Mouse (Mus musculus) thymus, adult 2 months (tissue): ENCODE data around the gene Iscu. TPM values are rescaled to one million over a fixed set of nuclear protein-coding genes. Genes with fewer than 3 reads are reported as not detected.

Source experiments
- DNase-seq: peaks from one replicate; pipeline ENCODE4 v3.0.0; 2021
- H3K27ac ChIP-seq: fragments of 200-500 bp; 2 replicates; pipeline ENCODE4 v1.5.1; 2012; ENCODE audit warnings: low read length, control low read depth; ENCODE audit not compliant: control insufficient read depth, insufficient read depth
- H3K27me3 ChIP-seq: fragments of 200-500 bp; 2 replicates; pipeline ENCODE4 v1.6.1; 2012; ENCODE audit warnings: mild to moderate bottlenecking, low read length, moderate library complexity, mixed read lengths; ENCODE audit not compliant: control insufficient read depth, insufficient read depth
- H3K36me3 ChIP-seq: fragments of 200-500 bp; 2 replicates; pipeline ENCODE4 v1.6.1; 2012; ENCODE audit warnings: mild to moderate bottlenecking, low read length, moderate library complexity; ENCODE audit not compliant: control insufficient read depth, insufficient read depth
- H3K4me1 ChIP-seq: fragments of 200-500 bp; replicated peaks from 2 replicates; pipeline ENCODE4 v1.6.1; 2012; ENCODE audit warnings: low read length; ENCODE audit not compliant: control insufficient read depth, insufficient read depth
- H3K4me3 ChIP-seq: fragments of 200-500 bp; 2 replicates; pipeline ENCODE4 v1.5.1; 2012; ENCODE audit warnings: mild to moderate bottlenecking, low read length, control low read depth, moderate library complexity; ENCODE audit not compliant: control insufficient read depth, insufficient read depth
- CTCF ChIP-seq: fragments of 200-500 bp; IDR thresholded peaks from 2 replicates; pipeline ENCODE4 v1.5.1; 2012; ENCODE audit warnings: mild to moderate bottlenecking, control low read depth, low read length, moderate library complexity, borderline replicate concordance; ENCODE audit not compliant: control insufficient read depth, poor library complexity, insufficient read depth; ENCODE audit errors: extremely low read depth
- POLR2A ChIP-seq: fragments of 200-500 bp; IDR thresholded peaks from 2 replicates; pipeline ENCODE4 v1.6.1; 2012; ENCODE audit warnings: mild to moderate bottlenecking, low read length, control low read depth, moderate library complexity; ENCODE audit not compliant: control insufficient read depth, poor library complexity, insufficient read depth; ENCODE audit errors: extremely low read depth
- WGBS: fragments of 180-500 bp; shearing (Covaris S2); methylation state at CpG from one replicate; pipeline ENCODE4 v1.1.7; 2018; 5-methylcytosine and 5-hydroxymethylcytosine counted together
- polyA plus RNA-seq: library from polyadenylated mRNA; depleted of rRNA; stranded (reverse); fragments of >200 nt; gene quantifications from 2 replicates; pipeline ENCODE4 v1.2.3, GENCODE M21; 2012

The Iscu gene
- polyA plus RNA-seq, 1 experiment: 93.7 TPM

GRCm38 (mm10) chr5:113736113-113736502 is 36.4 kb upstream of the Iscu start:
- no peak for TF ChIP-seq POLR2A
- TF ChIP-seq CTCF: no peak
- Histone ChIP-seq H3K27ac (no peak overlapping the region), H3K27me3 (no peaks in the 10 kb centered on the region), H3K4me3 (peak overlapping the region; percentile 58), H3K36me3 (peaks cover 2% of the 10 kb centered on the region; the same call in 1 of the 2 replicates), H3K4me1 (peaks cover 15% of the 10 kb centered on the region)
- no peak for DNase-seq
- WGBS: 3% methylated on average over 10 of the region's 10 CpGs

GRCm38 (mm10) chr5:113736522-113737164 is 35.9 kb upstream of the Iscu start:
- 70% methylated on average over 15 of the region's 15 CpGs for WGBS
- peaks cover 5% of the 10 kb centered on the region; the same call in 1 of the 2 replicates for H3K36me3 ChIP-seq
- no peak for DNase-seq
- no peak overlapping the region for H3K27ac ChIP-seq
- peaks cover 15% of the 10 kb centered on the region for H3K4me1 ChIP-seq
- TF ChIP-seq CTCF: no peak
- TF ChIP-seq POLR2A: no peak
- H3K27me3 ChIP-seq: no peaks in the 10 kb centered on the region
- H3K4me3 ChIP-seq: peak overlapping the region; percentile 58

GRCm38 (mm10) chr5:113737607-113738237 is 34.8 kb upstream of the Iscu start:
- peaks cover 12% of the 10 kb centered on the region; the same call in 1 of the 2 replicates for H3K36me3 ChIP-seq
- TF ChIP-seq POLR2A (no peak), CTCF (no peak)
- no peak overlapping the region for H3K4me3 ChIP-seq
- no peak overlapping the region for H3K27ac ChIP-seq
- H3K4me1 ChIP-seq: peaks cover 15% of the 10 kb centered on the region
- 96% methylated on average over 11 of the region's 11 CpGs for WGBS
- H3K27me3 ChIP-seq: no peaks in the 10 kb centered on the region
- DNase-seq: no peak

GRCm38 (mm10) chr5:113747629-113748028 is 24.9 kb upstream of the Iscu start:
- TF ChIP-seq POLR2A: no peak
- peak; percentile 50; the same call in 1 of the 2 replicates for TF ChIP-seq CTCF
- Histone ChIP-seq H3K4me1 (no peaks in the 10 kb centered on the region), H3K27ac (no peak overlapping the region), H3K36me3 (peaks cover 89% of the 10 kb centered on the region), H3K4me3 (no peak overlapping the region), H3K27me3 (no peaks in the 10 kb centered on the region)
- WGBS: 97% methylated on average over 5 of the region's 5 CpGs
- no peak for DNase-seq

- Histone ChIP-seq H3K27me3 (no peaks in the 10 kb centered on the region), H3K4me1 (no peaks in the 10 kb centered on the region), H3K36me3 (peaks cover 88% of the 10 kb centered on the region), H3K4me3 (no peak overlapping the region), H3K27ac (no peak overlapping the region)
- TF ChIP-seq CTCF (no peak), POLR2A (no peak)
- WGBS: 96% methylated on average over 13 of the region's 13 CpGs
- DNase-seq: no peak
Observed at GRCm38 (mm10) chr5:113748556-113749331, 23.8 kb upstream of the Iscu start.

- Histone ChIP-seq H3K36me3 (peaks cover 81% of the 10 kb centered on the region), H3K27ac (no peak overlapping the region), H3K4me1 (no peaks in the 10 kb centered on the region), H3K27me3 (no peaks in the 10 kb centered on the region), H3K4me3 (no peak overlapping the region)
- TF ChIP-seq CTCF (no peak), POLR2A (no peak)
- WGBS: 95% methylated on average over 9 of the region's 9 CpGs
- DNase-seq: no peak
Observed at GRCm38 (mm10) chr5:113751521-113752157, 20.9 kb upstream of the Iscu start.
